ENCODE assay signal across 8 mouse cellular contexts in the genomic region with DNA sequence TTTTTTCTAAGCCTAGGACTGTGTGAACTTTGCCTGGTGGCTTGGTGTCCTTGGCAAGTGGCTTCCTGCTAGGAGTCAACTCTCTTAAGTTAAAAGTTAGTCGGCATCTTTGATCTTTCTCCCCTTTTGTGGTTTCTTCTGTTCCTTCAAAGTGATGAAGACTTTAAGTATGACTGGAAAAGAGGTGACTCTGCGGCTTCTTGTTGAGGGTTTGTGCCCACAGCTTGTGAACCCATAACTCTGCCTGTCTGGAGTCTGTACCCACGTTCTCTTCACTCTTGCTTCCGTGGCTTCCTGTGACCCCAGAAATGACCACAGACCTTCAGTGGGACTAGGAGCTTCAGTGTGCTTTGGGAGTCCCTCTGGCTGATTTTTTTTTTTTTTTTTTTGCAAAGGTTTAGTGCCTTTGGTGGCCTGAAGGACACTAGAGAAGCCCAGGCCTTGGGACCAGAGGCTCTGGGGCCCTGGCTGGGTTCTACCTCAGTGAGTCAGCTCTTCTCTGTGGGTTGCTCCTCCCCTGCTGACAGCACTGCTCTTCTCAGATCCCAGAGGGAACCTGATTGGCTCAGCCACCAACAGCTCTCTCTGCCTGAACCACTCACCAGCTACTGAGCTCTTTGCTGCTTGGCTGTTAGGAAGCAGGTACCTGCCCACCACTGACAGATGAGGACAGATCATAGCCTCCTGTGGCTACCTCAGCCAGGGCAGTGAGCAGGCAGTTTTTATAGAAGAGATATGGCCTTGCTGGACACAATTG. TPM values are rescaled to one million over a fixed set of nuclear protein-coding genes. Genes with fewer than 3 reads are reported as not detected.
A peak's percentile ranks its signal among the peaks of the same experiment; 100 is the strongest.
DNase-seq lines count a peak whose midpoint lies in the region; ATAC-seq and TF ChIP-seq lines count a peak whose summit lies in the region.

No protein-coding gene starts in this region.

- no peak for DNase-seq in kidney, postnatal 4 days
- peak; percentile 79 for DNase-seq in MEL-GATA-1-ER (ENCODE audit: extremely low read depth, low read depth)
- DNase-seq in cerebellum, adult 18-20 months: no peak
- DNase-seq in left cerebral cortex, postnatal 14 days (ENCODE audit: low spot score in 2 of 2): no peak
- no peak for DNase-seq in layer of hippocampus, adult 2 months (ENCODE audit: low spot score in 2 of 2)

- H3K4me3 ChIP-seq in kidney, embryonic 15.5 days (replicated peaks): no peak overlapping the region
- no peak overlapping the region for H3K4me3 ChIP-seq in embryonic facial prominence, embryonic 12.5 days
- H3K4me3 ChIP-seq in megakaryocyte, embryonic 14.5 days (replicated peaks): peak overlapping the region; percentile 73
- H3K4me3 ChIP-seq in layer of hippocampus, adult 2 months: no peak overlapping the region

- 79% methylated on average over 4 of the region's 4 CpGs for WGBS in kidney, embryonic 15.5 days
- 84% methylated on average over 4 of the region's 4 CpGs for WGBS in embryonic facial prominence, embryonic 12.5 days

- intact Hi-C loops in left cerebral cortex, postnatal 14 days (cut with DNase I): no loop called here

- peaks cover 11% of the 10 kb centered on the region; the same call in 1 of the 2 replicates for H3K4me1 ChIP-seq in kidney, embryonic 15.5 days
- peaks cover 8% of the 10 kb centered on the region; the same call in 1 of the 2 replicates for H3K4me1 ChIP-seq in embryonic facial prominence, embryonic 12.5 days
- peaks cover 98% of the 10 kb centered on the region for H3K4me1 ChIP-seq in megakaryocyte, embryonic 14.5 days

- no peak overlapping the region for H3K9ac ChIP-seq in kidney, embryonic 15.5 days
- H3K9ac ChIP-seq in embryonic facial prominence, embryonic 12.5 days: no peak overlapping the region

- H3K9me3 ChIP-seq in kidney, embryonic 15.5 days (replicated peaks): no peaks in the 10 kb centered on the region
- no peaks in the 10 kb centered on the region for H3K9me3 ChIP-seq in embryonic facial prominence, embryonic 12.5 days
- H3K9me3 ChIP-seq in megakaryocyte, embryonic 14.5 days: no peaks in the 10 kb centered on the region

- H3K4me2 ChIP-seq in kidney, embryonic 15.5 days: no peak overlapping the region
- H3K4me2 ChIP-seq in embryonic facial prominence, embryonic 12.5 days (replicated peaks): no peak overlapping the region

- no peak for TF ChIP-seq CTCF in layer of hippocampus, adult 2 months (conservative IDR thresholded peaks at IDR 0.05)

- no peaks in the 10 kb centered on the region for H3K27me3 ChIP-seq in kidney, embryonic 15.5 days
- no peaks in the 10 kb centered on the region for H3K27me3 ChIP-seq in embryonic facial prominence, embryonic 12.5 days
- H3K27me3 ChIP-seq in megakaryocyte, embryonic 14.5 days (replicated peaks): no peaks in the 10 kb centered on the region

- ATAC-seq in kidney, embryonic 15.5 days (replicated peaks; ENCODE audit: low FRiP score): peak; percentile 95
- peak; percentile 56; the same call in 1 of the 2 replicates for ATAC-seq in embryonic facial prominence, embryonic 12.5 days (ENCODE audit: insufficient number of reproducible peaks, insufficient read depth, low FRiP score, low TSS enrichment)

- H3K27ac ChIP-seq in kidney, embryonic 15.5 days: no peak overlapping the region
- 0 out of 2 replicates have a peak overlapping the region, but pooled peaks have one; percentile 1 for H3K27ac ChIP-seq in embryonic facial prominence, embryonic 12.5 days
- no peak overlapping the region for H3K27ac ChIP-seq in layer of hippocampus, adult 2 months

- no peaks in the 10 kb centered on the region for H3K36me3 ChIP-seq in kidney, embryonic 15.5 days
- no peaks in the 10 kb centered on the region for H3K36me3 ChIP-seq in embryonic facial prominence, embryonic 12.5 days
- H3K36me3 ChIP-seq in megakaryocyte, embryonic 14.5 days (replicated peaks; ENCODE audit: low read length): peaks cover 84% of the 10 kb centered on the region

RNA-seq across cellular contexts. Expression of a gene that starts 17.2 kb away (rescaled TPM):
- polyA plus RNA-seq in kidney, embryonic 15.5 days (2015; fragmentation: Nextera tagmentation; extraction: Ambion mirVana): 8.8 and 10.2 TPM in 2 replicates
- polyA plus RNA-seq in embryonic facial prominence, embryonic 12.5 days (2016; fragmentation: Nextera tagmentation; extraction: Ambion mirVana): 5.5 and 6.1 TPM in 2 replicates
- polyA plus RNA-seq in megakaryocyte, embryonic 14.5 days (2012; ENCODE audit: insufficient read depth, low replicate concordance): 107 and 189 TPM in 2 replicates
- 10 to 100 TPM; 21.7 to 22.1 TPM for total RNA-seq in left cerebral cortex, postnatal 14 days (2021)
- 10 to 100 TPM; 14.1 to 21.0 TPM for total RNA-seq in layer of hippocampus, adult 2 months (2021)
